Mouse (Mus musculus): ENCODE results near the gene 9930111J21Rik1. TPM values are rescaled to one million over a fixed set of nuclear protein-coding genes. Genes with fewer than 3 reads are reported as not detected.
"Not testable (repeated sequence)": the region's sequence is repeated elsewhere in the genome, so short reads cannot be mapped to it uniquely, and the experiment has no call there.

9930111J21Rik1 gene
- 0.62 and 0.70 TPM in 2 replicates for polyA plus RNA-seq (2015; fragmentation: Nextera tagmentation; extraction: Ambion mirVana)

- H3K4me2 ChIP-seq; H3K27me3 ChIP-seq; H3K4me1 ChIP-seq (replicated peaks); H3K36me3 ChIP-seq; H3K4me3 ChIP-seq; H3K27ac ChIP-seq (replicated peaks); ATAC-seq (ENCODE audit: low read depth); H3K9me3 ChIP-seq; H3K9ac ChIP-seq: not testable (repeated sequence)
- no CpG with 5 or more reads among the region's 3 CpGs for WGBS
Observed at GRCm38 (mm10) chr11:48979251-48979650, at the start of gene 9930111J21Rik1. TSS of gene 9930111J21Rik1 (minus strand) at chr11:48979398.

GRCm38 (mm10) chr11:49012074-49012473 is 32.9 kb upstream of the 9930111J21Rik1 start:
- H3K27ac ChIP-seq (replicated peaks); H3K27me3 ChIP-seq; H3K9me3 ChIP-seq; H3K36me3 ChIP-seq; H3K4me2 ChIP-seq; H3K9ac ChIP-seq; ATAC-seq (ENCODE audit: low read depth); H3K4me3 ChIP-seq; H3K4me1 ChIP-seq (replicated peaks): not testable (repeated sequence)

GRCm38 (mm10) chr11:49006785-49007184 is 27.6 kb upstream of the 9930111J21Rik1 start:
- ATAC-seq (ENCODE audit: low read depth); H3K4me3 ChIP-seq: not testable (repeated sequence)
- 63% methylated on average over 1 of the region's 1 CpGs for WGBS

GRCm38 (mm10) chr11:49006317-49006716 is 27.1 kb upstream of the 9930111J21Rik1 start:
- not testable (repeated sequence) for H3K4me2 ChIP-seq; H3K9ac ChIP-seq; H3K36me3 ChIP-seq; H3K27me3 ChIP-seq; H3K27ac ChIP-seq (replicated peaks); H3K9me3 ChIP-seq; H3K4me1 ChIP-seq (replicated peaks); H3K4me3 ChIP-seq; ATAC-seq (ENCODE audit: low read depth)
- 72% methylated on average over 2 of the region's 2 CpGs for WGBS

More at GRCm38 (mm10) chr11:49006785-49007184, 27.6 kb upstream of the 9930111J21Rik1 start:
- H3K4me2 ChIP-seq; H3K4me1 ChIP-seq (replicated peaks); H3K27ac ChIP-seq (replicated peaks); H3K9me3 ChIP-seq; H3K9ac ChIP-seq; H3K36me3 ChIP-seq; H3K27me3 ChIP-seq: not testable (repeated sequence)

- not testable (repeated sequence) for H3K36me3 ChIP-seq; H3K9ac ChIP-seq; H3K4me1 ChIP-seq (replicated peaks); H3K4me3 ChIP-seq; H3K27ac ChIP-seq (replicated peaks); H3K9me3 ChIP-seq; H3K4me2 ChIP-seq; H3K27me3 ChIP-seq; ATAC-seq (ENCODE audit: low read depth)
- WGBS, result 92% methylated on average over 1 of the region's 1 CpGs
Observed at GRCm38 (mm10) chr11:49000411-49000810, 21.2 kb upstream of the 9930111J21Rik1 start.

GRCm38 (mm10) chr11:48994018-48994417 is 14.8 kb upstream of the 9930111J21Rik1 start, which contains the start of gene Tgtp1:
TSS of gene Tgtp1 (minus strand) at chr11:48994172.
- WGBS, result 66% methylated on average over 2 of the region's 2 CpGs
- H3K36me3 ChIP-seq; H3K4me3 ChIP-seq; H3K4me2 ChIP-seq; H3K27me3 ChIP-seq; H3K4me1 ChIP-seq (replicated peaks); H3K27ac ChIP-seq (replicated peaks); H3K9me3 ChIP-seq; H3K9ac ChIP-seq; ATAC-seq (ENCODE audit: low read depth): not testable (repeated sequence)

- not testable (repeated sequence) for H3K27me3 ChIP-seq; ATAC-seq (ENCODE audit: low read depth); H3K4me1 ChIP-seq (replicated peaks); H3K9ac ChIP-seq; H3K36me3 ChIP-seq; H3K4me3 ChIP-seq; H3K4me2 ChIP-seq; H3K27ac ChIP-seq (replicated peaks); H3K9me3 ChIP-seq
- WGBS, result 58% methylated on average over 10 of the region's 10 CpGs
Observed at GRCm38 (mm10) chr11:48993296-48993695, 14.1 kb upstream of the 9930111J21Rik1 start.

- WGBS, result 79% methylated on average over 4 of the region's 4 CpGs
- not testable (repeated sequence) for H3K4me2 ChIP-seq; ATAC-seq (ENCODE audit: low read depth); H3K27me3 ChIP-seq; H3K9me3 ChIP-seq; H3K4me3 ChIP-seq; H3K9ac ChIP-seq; H3K4me1 ChIP-seq (replicated peaks); H3K36me3 ChIP-seq; H3K27ac ChIP-seq (replicated peaks)
Observed at GRCm38 (mm10) chr11:48991740-48992520, 12.7 kb upstream of the 9930111J21Rik1 start, which contains the start of gene Gm12185. TSS of gene Gm12185 (minus strand) at chr11:48992226.

GRCm38 (mm10) chr11:48989981-48990380 is 10.8 kb upstream of the 9930111J21Rik1 start:
- not testable (repeated sequence) for ATAC-seq (ENCODE audit: low read depth); H3K27me3 ChIP-seq; H3K4me2 ChIP-seq; H3K4me1 ChIP-seq (replicated peaks); H3K9ac ChIP-seq; H3K27ac ChIP-seq (replicated peaks); H3K9me3 ChIP-seq; H3K4me3 ChIP-seq; H3K36me3 ChIP-seq
- WGBS, result 62% methylated on average over 2 of the region's 2 CpGs

- H3K36me3 ChIP-seq; ATAC-seq (ENCODE audit: low read depth); H3K27ac ChIP-seq (replicated peaks); H3K9me3 ChIP-seq; H3K27me3 ChIP-seq; H3K9ac ChIP-seq; H3K4me1 ChIP-seq (replicated peaks); H3K4me3 ChIP-seq; H3K4me2 ChIP-seq: not testable (repeated sequence)
- WGBS, result 81% methylated on average over 2 of the region's 3 CpGs
Observed at GRCm38 (mm10) chr11:48988219-48988618, 9.0 kb upstream of the 9930111J21Rik1 start.

GRCm38 (mm10) chr11:48982848-48983247 is 3.6 kb upstream of the 9930111J21Rik1 start:
- not testable (repeated sequence) for H3K9ac ChIP-seq; H3K27ac ChIP-seq (replicated peaks); H3K27me3 ChIP-seq; H3K4me2 ChIP-seq; H3K4me3 ChIP-seq; H3K9me3 ChIP-seq; H3K36me3 ChIP-seq; ATAC-seq (ENCODE audit: low read depth); H3K4me1 ChIP-seq (replicated peaks)
- WGBS, result no CpG with 5 or more reads among the region's 3 CpGs

GRCm38 (mm10) chr11:48980052-48980451 is 854 bp upstream of the 9930111J21Rik1 start:
- H3K4me2 ChIP-seq; H3K4me1 ChIP-seq (replicated peaks); H3K4me3 ChIP-seq; H3K27ac ChIP-seq (replicated peaks); H3K9me3 ChIP-seq; ATAC-seq (ENCODE audit: low read depth); H3K27me3 ChIP-seq; H3K9ac ChIP-seq; H3K36me3 ChIP-seq: not testable (repeated sequence)
- WGBS, result no CpG with 5 or more reads among the region's 5 CpGs

Measured in neural tube, embryonic 13.5 days (tissue).